Mouse (Mus musculus) kidney, adult 9 months (tissue): ENCODE measurements around the gene Slc12a7.
"Not testable (repeated sequence)": the region's sequence is repeated elsewhere in the genome, so short reads cannot be mapped to it uniquely, and the experiment has no call there.

Experiments used
- DNase-seq: peaks from one replicate; pipeline ENCODE4 v3.0.0; 2022

The Slc12a7 gene

DNA sequence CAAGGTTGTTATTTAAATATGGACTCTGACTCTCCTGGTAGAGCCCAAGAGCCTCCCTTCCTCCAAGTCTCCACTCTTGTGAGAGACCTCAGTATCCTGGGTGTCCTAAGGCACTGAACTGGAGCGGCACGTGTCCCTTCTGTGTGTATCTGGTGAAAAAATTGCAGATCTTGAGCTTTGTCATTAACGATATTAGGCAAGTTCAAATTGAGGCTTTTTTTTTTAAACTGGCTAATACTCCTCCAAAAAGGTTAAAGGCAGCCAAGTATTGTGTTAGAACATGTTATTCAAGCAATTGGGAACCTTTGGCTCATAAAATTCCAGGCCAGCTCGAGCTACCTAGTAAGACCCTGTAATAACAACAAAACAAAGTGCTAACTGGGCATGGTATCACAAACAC is 12.7 kb upstream of the Slc12a7 start:
- DNase-seq, result peak; percentile 88

DNA sequence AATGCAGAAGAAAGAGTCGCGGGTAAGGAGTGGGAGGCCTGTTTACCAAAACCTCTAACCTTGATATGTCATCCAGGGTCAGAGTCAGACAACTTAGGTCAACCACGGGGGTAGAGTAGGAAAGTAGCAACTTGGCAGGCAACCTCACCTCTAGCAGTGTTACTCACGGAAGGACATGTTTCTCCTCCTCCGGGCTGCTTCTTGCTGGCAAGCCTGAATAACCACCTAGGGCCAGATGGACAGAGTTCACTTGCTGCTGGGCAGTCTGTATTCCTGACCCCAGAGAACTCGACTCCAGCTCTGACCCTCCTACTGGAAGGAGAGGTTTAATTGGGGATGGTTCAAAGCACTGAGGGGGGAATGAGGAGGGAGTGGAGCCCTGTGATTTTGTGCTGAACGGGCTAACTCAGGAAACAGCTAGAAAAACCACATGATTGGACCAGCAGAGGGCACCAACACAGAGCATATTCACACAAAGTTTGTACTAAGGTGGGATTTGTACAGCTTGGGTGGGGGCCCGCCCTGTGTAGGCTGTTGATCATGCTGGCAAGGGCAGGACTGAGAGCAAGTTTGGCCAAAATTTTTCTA is 9.7 kb upstream of the Slc12a7 start:
- DNase-seq, result peak; percentile 91

DNA sequence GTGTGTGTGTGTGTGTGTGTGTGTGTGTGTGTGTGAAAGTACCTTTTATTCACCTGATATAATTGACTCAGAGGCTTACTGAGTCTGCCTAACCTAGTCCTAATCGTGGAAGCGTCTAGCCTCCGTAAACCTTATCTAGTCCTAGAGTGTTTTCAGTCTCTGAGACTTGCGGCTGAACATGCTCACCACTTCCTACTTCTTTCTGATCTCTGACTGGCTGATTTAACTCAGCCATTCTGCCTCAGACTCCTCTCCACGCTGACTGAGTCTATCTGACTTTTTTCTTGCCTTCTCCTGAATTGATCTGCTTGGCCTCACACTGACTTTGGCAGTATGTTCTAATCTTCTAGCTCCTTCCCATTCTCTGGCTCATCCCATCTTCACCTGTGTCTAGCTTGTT is 7.6 kb upstream of the Slc12a7 start:
- no peak for DNase-seq

DNA sequence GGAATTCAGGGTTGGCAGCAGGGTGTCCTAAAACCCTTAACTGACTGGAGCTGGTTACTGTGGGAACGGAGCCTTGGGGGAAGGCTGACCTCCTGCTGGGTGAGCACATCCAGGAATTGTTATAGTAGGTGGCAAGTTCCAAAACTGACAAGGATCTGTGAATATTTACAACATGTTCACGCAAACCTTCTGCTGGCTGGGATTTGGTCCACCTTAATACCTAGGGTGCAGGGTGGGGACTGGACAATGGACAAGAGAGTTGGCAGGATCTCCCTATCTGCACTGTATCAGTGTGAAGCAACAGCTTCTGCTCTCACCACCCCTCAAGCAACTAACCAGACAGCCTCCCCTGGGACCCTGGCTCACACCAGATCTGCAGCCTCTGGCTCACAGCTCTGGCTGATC is 5.3 kb upstream of the Slc12a7 start:
- peak; percentile 62 for DNase-seq

DNA sequence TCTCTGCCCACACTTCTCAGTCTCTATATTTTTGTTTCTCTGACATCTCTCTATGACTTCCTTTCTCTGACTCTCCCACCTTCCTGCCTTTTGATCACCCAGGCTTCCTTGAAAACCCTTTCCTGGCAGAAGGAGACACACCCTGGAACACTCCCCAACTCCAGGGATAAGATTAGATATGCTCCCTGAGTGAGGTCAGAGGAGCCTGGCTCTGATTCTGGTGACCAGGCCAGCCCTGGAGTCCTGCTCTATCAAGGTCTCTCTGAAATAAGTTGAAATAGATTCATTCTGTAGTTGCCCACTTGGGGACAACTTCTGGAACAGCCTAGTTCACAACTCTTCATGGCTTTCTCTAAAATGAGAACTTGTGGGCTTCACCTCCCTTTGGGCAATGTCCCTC is 4.3 kb upstream of the Slc12a7 start:
- DNase-seq, result no peak

DNA sequence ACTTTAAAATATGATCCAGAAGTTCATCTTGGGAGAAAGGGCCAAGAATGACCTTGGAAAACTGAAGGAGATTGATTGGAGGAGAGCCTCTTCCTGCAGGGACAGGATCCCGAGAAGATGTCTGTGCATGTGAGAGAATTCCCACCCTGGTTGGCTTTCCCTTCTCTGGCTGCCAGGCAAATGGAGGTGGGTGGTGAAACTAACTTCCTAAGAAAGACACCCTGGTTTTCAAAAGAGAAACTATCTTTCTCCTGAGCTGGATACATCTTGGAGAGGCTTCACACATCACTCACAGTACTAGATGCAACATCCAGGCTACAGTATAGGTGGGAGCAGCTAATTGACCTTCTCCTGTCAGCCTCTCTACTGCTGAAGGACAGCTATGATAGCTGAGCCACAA is 2.0 kb upstream of the Slc12a7 start:
- DNase-seq, result no peak

DNA sequence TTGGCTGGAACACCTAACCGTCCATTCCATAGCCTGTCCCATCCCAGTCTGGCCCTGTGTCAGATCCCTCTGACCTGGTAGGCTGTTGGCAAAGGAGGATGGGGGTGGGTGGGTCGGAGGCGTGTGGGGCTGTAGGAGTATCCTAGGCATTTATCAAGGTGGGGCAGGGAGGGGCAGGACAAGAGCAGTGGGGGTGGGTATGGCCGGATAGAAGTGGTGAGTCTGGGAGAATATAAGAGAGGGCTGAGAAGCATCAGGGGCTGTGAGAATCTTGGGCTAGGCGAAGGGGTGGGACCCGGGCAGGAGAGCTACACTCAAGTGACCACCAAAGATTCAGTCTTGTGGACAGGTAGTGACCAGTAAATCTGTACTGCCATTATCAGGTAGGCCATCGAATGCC is 659 bp upstream of the Slc12a7 start:
- DNase-seq, result no peak

DNA sequence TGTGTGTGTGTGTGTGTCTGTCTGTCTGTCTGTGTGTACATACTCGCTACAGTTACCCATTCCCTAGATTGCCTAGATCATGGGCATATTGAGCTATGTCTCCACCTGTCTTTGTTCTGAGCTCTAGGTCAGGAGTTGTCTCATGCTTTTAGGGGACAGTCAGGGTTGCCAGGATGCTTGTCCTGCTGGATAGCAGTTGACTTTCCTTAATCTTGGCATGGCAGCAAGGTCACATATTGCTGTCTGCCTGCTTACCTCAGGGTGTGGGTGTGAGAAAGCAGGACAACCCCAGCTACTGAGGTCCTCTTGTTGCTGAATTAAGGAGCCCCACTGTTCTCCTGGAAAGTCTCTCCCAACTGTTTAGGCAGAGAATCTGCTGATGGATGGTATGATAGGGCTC is 1.5 kb downstream of the Slc12a7 start:
- no peak for DNase-seq

DNA sequence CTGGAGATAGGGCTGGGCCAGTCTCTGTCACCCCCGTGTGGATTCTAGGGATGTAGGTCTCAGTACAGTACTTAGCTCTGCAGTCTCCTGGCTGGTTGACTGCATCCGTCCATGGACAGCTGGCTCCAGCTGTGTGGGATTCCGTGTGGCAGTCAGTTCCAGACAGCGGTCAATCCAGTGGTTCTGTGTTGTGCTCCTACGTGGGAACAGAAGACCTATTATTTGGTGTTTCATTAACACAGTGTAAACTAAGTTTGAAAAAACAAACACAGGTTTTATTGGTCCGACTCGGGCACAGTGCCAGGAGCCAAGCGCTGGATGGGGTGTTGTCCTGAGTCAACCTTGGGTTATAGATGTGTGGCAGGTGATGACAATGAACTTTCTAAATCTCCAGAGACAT is 2.4 kb downstream of the Slc12a7 start:
- DNase-seq, result no peak

DNA sequence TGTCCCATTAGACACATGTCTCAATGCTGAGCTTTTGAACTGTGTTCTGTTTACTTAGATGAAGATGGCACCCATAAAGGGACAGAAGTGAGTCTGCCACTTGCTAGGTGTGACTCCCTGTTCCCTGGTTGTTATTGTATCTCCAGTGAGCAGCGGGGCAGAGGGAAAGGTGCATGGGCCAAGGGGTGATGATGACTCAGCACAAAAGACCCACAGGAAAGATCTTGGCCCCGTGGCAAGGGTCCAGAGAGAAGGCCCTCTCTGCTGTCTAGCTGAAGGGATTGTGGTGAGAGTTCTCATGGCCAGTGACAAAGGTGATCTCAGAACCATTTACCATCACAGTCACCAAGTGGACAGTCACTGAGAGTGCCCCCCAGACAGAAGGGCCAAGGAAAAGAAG is 3.0 kb downstream of the Slc12a7 start:
- no peak for DNase-seq

DNA sequence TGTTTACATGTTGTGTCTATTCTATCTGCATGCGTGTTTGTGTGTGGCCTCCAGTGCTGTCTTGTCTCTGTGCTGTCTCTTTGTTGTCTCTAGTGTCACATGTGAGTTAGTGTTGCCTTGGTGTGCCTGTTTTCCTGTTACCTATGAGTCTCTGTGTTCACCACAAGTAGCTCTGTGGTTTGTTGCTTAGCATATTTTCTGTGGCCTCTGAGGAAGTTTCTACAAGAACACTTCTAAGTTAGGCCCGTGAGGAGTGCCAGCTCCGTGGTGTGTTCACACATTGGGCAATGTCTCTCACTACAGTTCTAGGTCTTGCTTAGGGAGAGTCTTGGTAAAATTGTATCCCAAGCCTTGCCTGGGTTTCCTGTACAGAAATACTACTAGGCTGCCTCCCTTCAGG is 4.0 kb downstream of the Slc12a7 start:
- no peak for DNase-seq

DNA sequence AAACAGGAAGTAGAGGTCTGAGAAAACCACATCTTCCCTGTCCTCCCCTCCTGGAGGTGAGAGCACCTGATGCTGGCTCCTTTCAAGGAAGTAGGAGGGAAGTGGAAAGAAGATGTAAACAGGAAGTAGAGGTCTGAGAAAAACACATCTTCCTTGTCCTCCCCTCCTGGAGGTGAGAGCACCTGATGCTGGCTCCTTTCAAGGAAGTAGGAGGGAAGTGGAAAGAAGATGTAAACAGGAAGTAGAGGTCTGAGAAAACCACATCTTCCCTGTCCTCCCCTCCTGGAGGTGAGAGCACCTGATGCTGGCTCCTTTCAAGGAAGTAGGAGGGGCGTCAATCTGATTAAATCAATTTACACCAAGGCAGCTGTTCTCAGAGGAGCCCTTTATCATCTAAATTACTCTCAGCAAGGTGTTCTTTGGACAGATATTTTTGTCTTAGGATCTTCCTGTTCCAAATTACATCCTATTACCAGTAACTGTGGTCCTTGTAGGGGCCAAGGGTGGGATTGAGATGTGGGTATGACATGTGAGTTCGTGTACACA is 7.6 kb downstream of the Slc12a7 start:
- not testable (repeated sequence) for DNase-seq

DNA sequence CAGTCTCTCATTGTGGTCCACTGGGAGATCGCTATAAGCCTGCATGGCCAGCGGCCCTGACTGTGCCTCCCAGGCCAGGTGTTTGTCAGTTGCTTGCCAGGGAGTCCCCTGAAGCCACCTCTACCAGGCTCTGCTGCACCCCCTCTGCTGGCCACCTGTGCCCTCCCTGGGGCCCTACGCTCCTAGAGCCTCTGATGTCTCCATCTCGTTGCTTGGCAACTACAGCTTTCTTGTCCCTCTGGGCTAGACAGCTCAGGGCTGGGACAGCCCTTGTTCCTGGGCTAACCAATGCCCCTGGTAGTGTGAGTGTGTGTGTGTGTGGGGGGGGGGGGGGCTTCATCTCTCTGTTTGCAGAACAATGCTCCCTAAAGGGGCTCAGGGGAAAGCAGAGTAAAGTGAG is 10.1 kb downstream of the Slc12a7 start:
- DNase-seq, result no peak

DNA sequence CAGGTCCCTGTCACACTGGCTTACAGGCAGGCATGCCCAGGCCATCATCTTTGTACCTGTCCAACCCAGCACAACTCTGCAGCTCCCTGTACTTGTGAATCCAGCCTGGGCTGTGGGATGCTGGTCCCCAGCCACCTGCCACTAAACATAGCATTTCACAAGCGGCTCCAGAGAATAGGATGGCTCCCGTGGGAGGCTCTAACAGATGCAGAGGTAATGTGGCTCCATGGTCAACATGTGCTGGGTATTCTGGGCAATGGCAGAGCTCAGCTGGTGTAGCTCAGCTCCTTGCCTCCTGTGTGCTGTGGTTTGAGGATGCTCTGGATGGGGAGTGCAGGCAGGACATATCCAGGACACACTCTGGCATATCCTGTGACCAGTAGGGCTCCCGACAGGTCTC is 10.8 kb downstream of the Slc12a7 start:
- no peak for DNase-seq

DNA sequence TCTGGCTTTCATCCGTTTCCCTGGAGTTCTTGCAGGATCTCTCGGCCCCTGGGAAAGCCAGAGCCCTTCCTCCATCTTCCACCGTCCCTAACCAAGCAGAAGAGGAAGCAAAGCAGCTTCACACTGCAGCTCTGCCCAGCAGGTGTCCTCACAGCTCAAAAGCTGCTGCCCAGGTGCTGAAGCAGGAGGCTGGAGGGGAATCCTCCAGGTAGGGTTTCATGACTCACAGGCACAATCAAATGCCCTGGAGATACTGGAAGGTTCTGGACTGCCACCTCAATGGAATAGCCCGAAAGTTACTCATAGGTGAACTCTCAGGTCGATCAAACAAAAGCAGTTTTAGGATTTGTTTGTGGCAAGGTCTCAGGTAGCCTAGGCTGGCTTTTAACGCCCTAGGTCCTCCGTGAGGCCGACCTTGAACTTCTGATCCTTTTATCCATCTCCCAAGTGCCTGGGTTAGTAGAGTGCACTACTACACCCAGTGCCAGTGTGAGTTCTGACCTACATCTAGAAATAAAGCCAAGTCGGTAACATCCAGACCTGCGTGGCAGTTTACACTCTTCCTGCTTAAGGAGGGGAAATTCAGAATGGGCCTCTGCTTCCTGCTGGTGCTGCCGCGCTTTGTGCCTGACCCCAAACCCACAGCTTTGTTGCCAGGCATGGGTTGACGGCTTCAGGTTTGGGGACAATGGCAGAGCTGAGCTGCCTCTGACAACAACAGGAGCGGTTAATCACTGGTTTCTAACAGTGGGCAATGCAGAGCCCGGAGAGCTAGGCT is 16.0 kb downstream of the Slc12a7 start:
- DNase-seq, result peak; percentile 71

DNA sequence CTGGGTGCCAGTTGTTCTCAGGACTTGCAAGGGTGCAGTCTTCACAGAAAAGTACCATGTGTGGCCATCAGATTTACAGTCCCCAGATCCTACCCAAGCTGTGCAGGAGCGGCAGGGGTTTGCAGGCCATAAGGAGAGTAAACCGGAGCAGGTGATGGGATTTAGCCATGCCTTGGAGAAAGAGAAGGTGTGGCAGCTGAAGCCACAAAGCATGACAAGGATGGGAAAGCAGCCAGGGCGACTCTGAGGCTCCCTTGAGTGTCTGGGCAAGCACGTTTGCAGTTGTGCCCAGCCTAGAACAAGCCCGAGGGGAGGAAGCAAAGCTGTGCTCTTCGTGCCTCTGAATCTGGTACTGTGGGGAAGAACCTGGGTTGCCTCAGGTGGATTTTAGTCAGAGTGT is 17.5 kb downstream of the Slc12a7 start:
- DNase-seq, result peak; percentile 70

DNA sequence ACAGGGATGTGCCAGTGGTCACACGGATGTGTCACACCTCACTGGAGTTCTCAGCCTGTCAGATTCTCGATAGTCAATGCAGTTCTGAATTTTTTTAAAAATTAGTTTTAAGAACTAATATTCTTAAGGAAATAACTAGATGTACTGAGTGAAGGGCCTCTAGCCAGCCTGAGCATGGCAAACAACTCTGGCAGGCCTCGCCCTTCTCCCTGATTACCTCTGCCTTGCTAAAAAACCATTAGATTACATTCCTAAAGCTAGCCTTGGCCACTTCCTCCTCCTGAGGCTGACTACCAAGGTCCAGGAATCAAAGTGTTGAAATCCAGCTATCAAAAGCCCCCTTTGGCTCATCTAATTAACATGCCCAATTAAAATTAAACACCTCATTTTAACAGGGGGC is 18.4 kb downstream of the Slc12a7 start:
- DNase-seq, result no peak

DNA sequence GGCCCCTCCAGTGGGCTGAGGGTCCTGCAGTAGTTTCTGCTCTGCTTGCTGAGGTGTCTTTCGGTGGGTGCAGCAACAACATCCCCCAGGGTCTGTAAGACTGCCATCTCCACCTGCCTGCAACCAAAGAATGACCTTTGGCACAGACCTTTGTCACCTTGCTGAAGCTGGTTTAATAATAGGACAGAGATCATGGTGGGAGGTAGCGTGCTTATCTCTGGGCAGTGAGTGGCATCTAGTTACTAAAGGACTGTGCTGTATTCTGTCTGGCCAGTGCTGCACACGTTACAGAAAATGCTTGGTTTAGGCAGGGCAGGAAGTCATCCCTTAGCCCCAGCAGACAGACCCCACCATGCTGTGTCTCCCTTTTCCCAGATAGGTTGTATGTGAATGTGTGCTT is 22.9 kb downstream of the Slc12a7 start:
- peak; percentile 81 for DNase-seq

DNA sequence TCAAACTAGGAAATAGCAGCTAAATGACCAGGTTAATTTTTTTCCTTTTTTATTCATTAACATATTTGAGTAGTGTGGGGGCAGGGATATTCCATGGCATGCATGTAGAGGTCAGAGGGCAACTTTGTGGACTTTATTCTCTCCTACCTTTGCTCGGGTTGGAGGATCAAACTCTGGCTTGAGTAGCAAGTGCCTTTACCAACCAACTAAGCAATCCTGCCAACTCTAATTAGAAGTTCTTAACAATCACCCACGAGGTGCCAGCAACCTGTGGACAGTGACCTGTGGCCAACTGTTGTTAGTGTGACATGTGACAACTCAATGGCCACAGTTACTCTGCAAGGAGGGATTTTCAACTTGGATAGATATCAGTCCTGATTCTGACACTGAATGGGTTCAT is 24.0 kb downstream of the Slc12a7 start:
- DNase-seq, result peak; percentile 93

DNA sequence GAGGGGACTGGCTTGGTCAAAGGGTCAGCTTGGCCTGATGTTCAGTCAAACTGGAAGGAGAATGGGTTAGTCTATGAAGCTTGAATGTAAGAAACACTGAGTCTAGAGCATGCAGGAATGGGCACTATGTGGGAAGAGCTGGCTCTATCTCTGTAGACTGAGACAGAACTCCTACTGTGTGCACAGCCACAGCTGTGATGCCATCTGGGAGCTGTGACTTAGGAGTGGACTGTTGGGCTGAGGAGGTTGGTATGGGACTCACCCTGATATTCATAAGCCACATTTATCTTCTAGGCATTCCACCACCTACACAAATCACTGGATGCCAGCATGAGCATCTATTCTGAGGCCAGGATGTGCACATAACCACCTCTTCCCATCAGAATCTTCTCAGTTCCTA is 24.5 kb downstream of the Slc12a7 start:
- no peak for DNase-seq

DNA sequence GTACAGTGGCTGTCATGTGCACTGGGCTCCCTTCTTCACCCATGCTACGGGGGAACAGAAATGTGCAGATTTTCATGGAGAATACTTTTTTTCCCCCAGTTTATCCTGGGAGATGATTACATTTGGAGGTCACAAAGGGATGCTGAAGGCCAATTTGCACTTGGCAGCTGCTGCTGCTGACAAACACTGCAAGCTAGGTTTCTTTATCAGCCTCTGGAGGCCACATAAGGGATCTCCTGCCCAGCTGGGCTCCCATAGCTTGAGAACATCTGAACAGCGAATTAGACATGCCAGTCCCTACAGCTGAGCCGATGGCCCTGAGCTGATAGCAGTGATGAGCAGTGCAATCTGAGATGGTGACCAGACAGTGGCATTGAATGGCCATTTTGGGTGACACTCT is 26.7 kb downstream of the Slc12a7 start:
- DNase-seq, result no peak

DNA sequence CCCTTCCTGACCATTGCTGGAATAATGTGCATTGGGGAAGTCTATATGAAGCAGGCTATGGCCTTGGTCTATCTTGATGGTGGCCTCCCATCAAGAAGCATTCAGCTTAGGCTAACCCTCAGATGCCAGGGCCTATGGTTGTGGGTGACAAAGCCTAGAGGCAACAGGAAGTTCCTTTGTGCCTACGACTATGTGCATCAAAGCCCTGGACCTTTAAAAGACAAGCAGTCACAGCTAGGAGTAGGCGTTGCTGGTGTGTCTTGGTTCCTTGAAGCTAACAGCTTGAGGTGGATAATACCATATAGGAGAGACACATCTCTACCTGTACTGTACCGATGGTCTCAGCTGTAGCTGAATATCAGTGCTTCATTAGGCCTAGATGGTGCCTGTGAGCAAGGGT is 27.2 kb downstream of the Slc12a7 start:
- no peak for DNase-seq

DNA sequence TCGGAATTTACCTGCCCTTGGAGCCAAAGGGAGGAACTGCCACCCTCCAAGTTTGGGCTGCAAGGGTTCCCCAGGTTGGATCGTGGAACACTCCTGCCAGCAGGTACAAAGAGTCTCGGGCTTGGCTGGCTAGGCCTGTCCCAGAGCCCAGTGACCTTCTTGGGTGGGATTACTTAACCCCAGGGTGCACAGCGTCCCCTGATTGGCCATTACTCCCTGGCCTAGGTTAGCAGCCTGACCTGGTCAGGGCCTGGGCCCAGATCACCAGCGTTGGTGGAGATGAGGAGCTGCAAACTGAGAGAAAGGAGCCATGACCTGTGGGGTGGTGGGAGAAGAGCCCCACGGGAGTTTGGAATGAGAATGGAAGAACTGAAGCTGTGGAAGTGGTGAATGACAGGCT is 30.0 kb downstream of the Slc12a7 start:
- no peak for DNase-seq

DNA sequence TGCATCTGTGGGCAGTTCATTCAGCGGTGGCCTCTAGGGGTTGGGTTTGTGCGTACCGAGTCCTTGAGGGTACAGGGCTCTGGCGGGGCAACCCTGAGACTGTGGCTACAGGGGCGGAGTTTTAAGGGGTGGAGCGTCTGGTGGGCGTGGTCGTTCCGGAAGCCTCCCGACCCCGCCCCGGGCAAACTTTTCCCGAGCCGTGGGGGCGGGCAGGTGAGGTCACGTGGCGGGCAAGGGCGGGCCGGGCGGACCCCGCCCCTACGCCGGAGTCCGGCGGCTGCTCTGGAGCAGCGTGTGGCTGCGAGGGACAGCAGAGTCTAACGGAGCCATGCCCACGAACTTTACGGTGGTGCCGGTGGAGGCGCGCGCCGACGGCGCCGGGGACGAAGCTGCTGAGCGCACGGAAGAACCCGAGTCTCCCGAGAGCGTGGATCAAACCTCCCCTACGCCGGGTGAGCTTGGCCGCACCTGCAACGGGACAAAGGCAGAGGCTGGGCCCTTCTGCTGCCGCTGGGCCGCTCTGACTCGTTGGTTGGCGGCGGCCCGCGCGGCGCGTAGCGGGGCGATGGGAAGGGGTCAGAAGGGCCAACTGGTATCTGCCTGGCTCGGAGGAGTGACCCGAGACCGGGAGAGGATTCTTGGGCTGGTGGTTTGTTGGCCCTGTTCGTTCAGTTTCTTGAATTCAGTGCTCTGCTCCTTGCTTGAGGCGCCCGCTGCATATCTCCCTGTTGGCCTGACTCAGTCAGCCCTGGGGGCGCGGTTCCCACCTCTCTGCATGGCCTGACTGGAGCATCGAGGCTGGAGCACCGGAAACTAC is 30.8 kb downstream of the Slc12a7 start:
- DNase-seq, result peak; percentile 98
